Mouse (Mus musculus) granulocyte monocyte progenitor cell, adult 5-6 weeks (primary cell): ENCODE results near the gene Igf2r. TPM values are rescaled to one million over a fixed set of nuclear protein-coding genes. Genes with fewer than 3 reads are reported as not detected.

Experiments
- total RNA-seq, 2 experiments: library from RNA; stranded (forward) in 1 of 2; stranded (reverse) in 1 of 2; fragments of 200-712, 200-1000 nt in 1 of 2; fragments of >200 nt in 1 of 2; fragmentation: Nextera tagmentation in 1 of 2; gene quantifications; 2 replicates each; pipeline ENCODE4 v1.2.3; 2014 to 2017

Igf2r gene
- total RNA-seq, 2 experiments from 2014 or later: 0.73 to 1.5 TPM

Other genes with a start within 250 kb of the Igf2r start
- not detected in 2 replicates for gene Slc22a2, start 185.5 kb downstream of the Igf2r start, total RNA-seq (2014; fragmentation: Nextera tagmentation)
- gene Slc22a2, start 185.5 kb downstream of the Igf2r start, total RNA-seq (2017): not detected in 2 replicates
- not detected in 2 replicates for gene Slc22a1, start 93.8 kb downstream of the Igf2r start, total RNA-seq (2014; fragmentation: Nextera tagmentation)
- gene Slc22a1, start 93.8 kb downstream of the Igf2r start, total RNA-seq (2017): not detected in 2 replicates
- not detected in 2 replicates for gene Mas1, start 98.5 kb upstream of the Igf2r start, total RNA-seq (2014; fragmentation: Nextera tagmentation)
- not detected in 2 replicates for gene Mas1, start 98.5 kb upstream of the Igf2r start, total RNA-seq (2017)
- not detected in 2 replicates for gene Mrgprh, start 106.4 kb upstream of the Igf2r start, total RNA-seq (2014; fragmentation: Nextera tagmentation)
- not detected in 2 replicates for gene Mrgprh, start 106.4 kb upstream of the Igf2r start, total RNA-seq (2017)
- gene Pnldc1, start 140.6 kb upstream of the Igf2r start, total RNA-seq (2014; fragmentation: Nextera tagmentation): 1.7 and 3.5 TPM in 2 replicates
- gene Pnldc1, start 140.6 kb upstream of the Igf2r start, total RNA-seq (2017): 1.6 TPM in 1 of 2 replicates, not detected in the other
- 377 and 436 TPM in 2 replicates for gene Tcp1, start 146.0 kb upstream of the Igf2r start, total RNA-seq (2014; fragmentation: Nextera tagmentation)
- 932 and 1,001 TPM in 2 replicates for gene Tcp1, start 146.0 kb upstream of the Igf2r start, total RNA-seq (2017)
- gene Mrpl18, start 146.7 kb upstream of the Igf2r start, total RNA-seq (2014; fragmentation: Nextera tagmentation): 138 and 143 TPM in 2 replicates
- gene Mrpl18, start 146.7 kb upstream of the Igf2r start, total RNA-seq (2017): 190 and 222 TPM in 2 replicates
- gene Acat3, start 170.9 kb upstream of the Igf2r start, total RNA-seq (2014; fragmentation: Nextera tagmentation): not detected in 2 replicates
- 1.1 and 1.2 TPM in 2 replicates for gene Acat3, start 170.9 kb upstream of the Igf2r start, total RNA-seq (2017)
- gene Acat2, start 191.1 kb upstream of the Igf2r start, total RNA-seq (2014; fragmentation: Nextera tagmentation): 21.4 and 22.9 TPM in 2 replicates
- 20.6 and 21.4 TPM in 2 replicates for gene Acat2, start 191.1 kb upstream of the Igf2r start, total RNA-seq (2017)
- 82.6 and 83.4 TPM in 2 replicates for gene Wtap, start 224.5 kb upstream of the Igf2r start, total RNA-seq (2014; fragmentation: Nextera tagmentation)
- gene Wtap, start 224.5 kb upstream of the Igf2r start, total RNA-seq (2017): 208 and 223 TPM in 2 replicates
- 53.7 and 64.0 TPM in 2 replicates for gene Sod2, start 237.2 kb upstream of the Igf2r start, total RNA-seq (2014; fragmentation: Nextera tagmentation)
- gene Sod2, start 237.2 kb upstream of the Igf2r start, total RNA-seq (2017): 79.6 and 99.7 TPM in 2 replicates